Mouse (Mus musculus): ENCODE data around the gene Utp14a. TPM values are rescaled to one million over a fixed set of nuclear protein-coding genes. Genes with fewer than 3 reads are reported as not detected.

Gene Utp14a
- polyA plus RNA-seq, 1 experiment from 2014 or later, result 16.6 TPM

Other genes with a start within 250 kb of the Utp14a start
- 1.8 and 2.3 TPM in 2 replicates for gene Apln, start 222.0 kb upstream of the Utp14a start, polyA plus RNA-seq (2014; fragmentation: Nextera tagmentation; extraction: Ambion mirVana)
- gene Xpnpep2, start 148.1 kb upstream of the Utp14a start, polyA plus RNA-seq (2014; fragmentation: Nextera tagmentation; extraction: Ambion mirVana), result 0.08 and 0.75 TPM in 2 replicates
- 0.39 and 1.2 TPM in 2 replicates for gene Sash3, start 110.4 kb upstream of the Utp14a start, polyA plus RNA-seq (2014; fragmentation: Nextera tagmentation; extraction: Ambion mirVana)
- 7.8 and 12.5 TPM in 2 replicates for gene Zdhhc9, start 48.0 kb upstream of the Utp14a start, polyA plus RNA-seq (2014; fragmentation: Nextera tagmentation; extraction: Ambion mirVana)
- gene Bcorl1, start 84.5 kb downstream of the Utp14a start, polyA plus RNA-seq (2014; fragmentation: Nextera tagmentation; extraction: Ambion mirVana), result 7.8 and 7.9 TPM in 2 replicates
- gene Elf4, start 206.3 kb downstream of the Utp14a start, polyA plus RNA-seq (2014; fragmentation: Nextera tagmentation; extraction: Ambion mirVana), result 0.20 and 0.95 TPM in 2 replicates

All from midbrain, embryonic 14.5 days (tissue).